Mouse (Mus musculus) lung, embryonic 14.5 days (tissue): Measurements from ENCODE around the gene Pidd1. TPM values are rescaled to one million over a fixed set of nuclear protein-coding genes. Genes with fewer than 3 reads are reported as not detected.
A peak's percentile ranks its signal among the peaks of the same experiment; 100 is the strongest.

Experiments used
- ATAC-seq: fragments of 200-750 bp; cut with Nextera tagmentation; 2 replicates; pipeline ENCODE4 v1.8.0; 2017; ENCODE audit warnings: mild to moderate bottlenecking, moderate TSS enrichment, moderate library complexity; ENCODE audit not compliant: insufficient read depth
- DNase-seq: peaks from one replicate; pipeline ENCODE4 v3.0.0-alpha.2; 2015
- H3K27ac ChIP-seq: fragments of 300-500 bp; sonication (generic); 2 replicates; pipeline ENCODE4 v1.5.1; 2014; ENCODE audit warnings: low read depth, mild to moderate bottlenecking, moderate library complexity
- H3K27me3 ChIP-seq: fragments of 300-500 bp; sonication (generic); 2 replicates; pipeline ENCODE4 v1.6.1; 2014; ENCODE audit warnings: low read length, control low read depth; ENCODE audit not compliant: insufficient read depth
- H3K36me3 ChIP-seq: fragments of 300-500 bp; sonication (generic); 2 replicates; pipeline ENCODE4 v1.6.1; 2014; ENCODE audit warnings: control low read depth; ENCODE audit not compliant: insufficient read depth
- H3K4me1 ChIP-seq: fragments of 300-500 bp; sonication (generic); 2 replicates; pipeline ENCODE4 v1.6.1; 2014; ENCODE audit warnings: antibody characterized with exemption, control low read depth; ENCODE audit not compliant: insufficient read depth
- H3K4me2 ChIP-seq: fragments of 300-500 bp; sonication (generic); 2 replicates; pipeline ENCODE4 v1.6.1; 2014; ENCODE audit warnings: mild to moderate bottlenecking
- H3K4me3 ChIP-seq: fragments of 300-500 bp; sonication (generic); 2 replicates; pipeline ENCODE4 v1.5.1; 2014; ENCODE audit warnings: low read depth, low read length
- H3K9ac ChIP-seq: fragments of 300-500 bp; sonication (generic); 2 replicates; pipeline ENCODE4 v1.6.1; 2014
- H3K9me3 ChIP-seq: fragments of 300-500 bp; sonication (generic); 2 replicates; pipeline ENCODE4 v1.6.1; 2016; ENCODE audit warnings: low read depth, low read length, control low read depth
- CTCF ChIP-seq: IDR thresholded peaks from 2 replicates; pipeline ENCODE4 v1.5.1; 2016; ENCODE audit warnings: antibody characterized with exemption, low read depth
- WGBS: fragments of 180-500 bp; shearing (Covaris S2); extraction: QIAGEN DNeasy Blood & Tissue Kit; methylation state at CpG from one replicate; pipeline ENCODE4 v1.1.7; 2014; 5-methylcytosine and 5-hydroxymethylcytosine counted together
- polyA plus RNA-seq: library from polyadenylated mRNA; unstranded; fragments of >200 nt; fragmentation: Nextera tagmentation; extraction: Ambion mirVana; gene quantifications from 2 replicates; pipeline ENCODE4 v1.2.1, GENCODE M21; 2014

Pidd1 gene
- 12.6 and 14.2 TPM in 2 replicates for polyA plus RNA-seq

- Histone ChIP-seq H3K9me3 (no peaks in the 10 kb centered on the region), H3K36me3 (peaks cover 30% of the 10 kb centered on the region), H3K4me1 (peaks cover 22% of the 10 kb centered on the region), H3K4me2 (peak within 1 kb of the TSS; percentile 90), H3K4me3 (peak within 1 kb of the TSS; percentile 55), H3K9ac (peak within 1 kb of the TSS; percentile 65), H3K27ac (peak within 1 kb of the TSS; percentile 62), H3K27me3 (no peaks in the 10 kb centered on the region)
- DNase-seq: peak; percentile 92
- WGBS: under 1% methylated on average over 25 of the region's 25 CpGs
- peak; percentile 57 for ATAC-seq
- no peak for TF ChIP-seq CTCF
Measured at GRCm38 (mm10) chr7:141443828-141444237, at the start of gene Pidd1. TSS of gene Pidd1 (minus strand) at chr7:141444025.

- H3K4me1 ChIP-seq: no peaks in the 10 kb centered on the region
- no peak overlapping the region for H3K9ac ChIP-seq
- WGBS: 87% methylated on average over 5 of the region's 5 CpGs
- no peak for TF ChIP-seq CTCF
- no peaks in the 10 kb centered on the region for H3K9me3 ChIP-seq
- ATAC-seq: no peak
- no peak overlapping the region for H3K4me3 ChIP-seq
- no peak overlapping the region for H3K27ac ChIP-seq
- H3K4me2 ChIP-seq: no peak overlapping the region
- no peak for DNase-seq
- no peaks in the 10 kb centered on the region for H3K27me3 ChIP-seq
- peaks cover 53% of the 10 kb centered on the region for H3K36me3 ChIP-seq
Measured at GRCm38 (mm10) chr7:141492738-141493137, 48.9 kb upstream of the Pidd1 start.

GRCm38 (mm10) chr7:141491151-141491550 is 47.3 kb upstream of the Pidd1 start:
- ATAC-seq (no peak), DNase-seq (peak; percentile 24)
- Histone ChIP-seq H3K4me3 (no peak overlapping the region), H3K9me3 (no peaks in the 10 kb centered on the region), H3K36me3 (peaks cover 58% of the 10 kb centered on the region), H3K27ac (no peak overlapping the region), H3K9ac (no peak overlapping the region), H3K27me3 (no peaks in the 10 kb centered on the region), H3K4me2 (no peak overlapping the region), H3K4me1 (no peaks in the 10 kb centered on the region)
- TF ChIP-seq CTCF: peak; percentile 39
- 71% methylated on average over 2 of the region's 2 CpGs for WGBS

GRCm38 (mm10) chr7:141487141-141487540 is 43.3 kb upstream of the Pidd1 start:
- 66% methylated on average over 7 of the region's 7 CpGs for WGBS
- ATAC-seq (no peak), DNase-seq (no peak)
- Histone ChIP-seq H3K9me3 (no peaks in the 10 kb centered on the region), H3K4me2 (no peak overlapping the region), H3K27me3 (peaks cover 7% of the 10 kb centered on the region; the same call in 1 of the 2 replicates), H3K4me1 (no peaks in the 10 kb centered on the region; the same call in 1 of the 2 replicates), H3K27ac (no peak overlapping the region), H3K9ac (no peak overlapping the region), H3K4me3 (no peak overlapping the region), H3K36me3 (peaks cover 37% of the 10 kb centered on the region)
- TF ChIP-seq CTCF: no peak

- Histone ChIP-seq H3K36me3 (peaks cover 28% of the 10 kb centered on the region), H3K9ac (no peak overlapping the region), H3K4me3 (no peak overlapping the region), H3K27ac (no peak overlapping the region), H3K4me1 (peaks cover 7% of the 10 kb centered on the region; the same call in 1 of the 2 replicates), H3K4me2 (no peak overlapping the region), H3K9me3 (no peaks in the 10 kb centered on the region), H3K27me3 (peaks cover 10% of the 10 kb centered on the region; the same call in 1 of the 2 replicates)
- DNase-seq: no peak
- no peak for ATAC-seq
- no peak for TF ChIP-seq CTCF
- 91% methylated on average over 1 of the region's 1 CpGs for WGBS
Measured at GRCm38 (mm10) chr7:141486239-141486638, 42.4 kb upstream of the Pidd1 start.

- Histone ChIP-seq H3K4me3 (no peak overlapping the region), H3K4me1 (peaks cover 11% of the 10 kb centered on the region), H3K27ac (no peak overlapping the region), H3K27me3 (peaks cover 10% of the 10 kb centered on the region; the same call in 1 of the 2 replicates), H3K4me2 (no peak overlapping the region), H3K9ac (no peak overlapping the region), H3K9me3 (no peaks in the 10 kb centered on the region), H3K36me3 (peaks cover 22% of the 10 kb centered on the region)
- no peak for TF ChIP-seq CTCF
- no peak for ATAC-seq
- no peak for DNase-seq
- 80% methylated on average over 2 of the region's 2 CpGs for WGBS
Measured at GRCm38 (mm10) chr7:141485606-141486005, 41.8 kb upstream of the Pidd1 start.

GRCm38 (mm10) chr7:141485186-141485585 is 41.4 kb upstream of the Pidd1 start:
- no peak for TF ChIP-seq CTCF
- WGBS: 51% methylated on average over 2 of the region's 2 CpGs
- H3K27ac ChIP-seq: no peak overlapping the region
- H3K4me2 ChIP-seq: no peak overlapping the region
- ATAC-seq: no peak
- DNase-seq: no peak
- H3K4me1 ChIP-seq: peaks cover 11% of the 10 kb centered on the region
- peaks cover 20% of the 10 kb centered on the region for H3K36me3 ChIP-seq
- peaks cover 10% of the 10 kb centered on the region; the same call in 1 of the 2 replicates for H3K27me3 ChIP-seq
- H3K9ac ChIP-seq: no peak overlapping the region
- H3K9me3 ChIP-seq: no peaks in the 10 kb centered on the region
- H3K4me3 ChIP-seq: no peak overlapping the region
